Mouse (Mus musculus) right cerebral cortex, adult 2 months (tissue): ENCODE measurements around the gene Gaa.
A peak's percentile ranks its signal among the peaks of the same experiment; 100 is the strongest.
"Not testable (repeated sequence)": the region's sequence is repeated elsewhere in the genome, so short reads cannot be mapped to it uniquely, and the experiment has no call there.

ENCODE experiments used
- DNase-seq, 2 experiments: peaks; one replicate each; pipeline ENCODE4 v3.0.0; 2021 to 2022; ENCODE audit warnings: low spot score in 2 of 2

Gaa gene

DNA sequence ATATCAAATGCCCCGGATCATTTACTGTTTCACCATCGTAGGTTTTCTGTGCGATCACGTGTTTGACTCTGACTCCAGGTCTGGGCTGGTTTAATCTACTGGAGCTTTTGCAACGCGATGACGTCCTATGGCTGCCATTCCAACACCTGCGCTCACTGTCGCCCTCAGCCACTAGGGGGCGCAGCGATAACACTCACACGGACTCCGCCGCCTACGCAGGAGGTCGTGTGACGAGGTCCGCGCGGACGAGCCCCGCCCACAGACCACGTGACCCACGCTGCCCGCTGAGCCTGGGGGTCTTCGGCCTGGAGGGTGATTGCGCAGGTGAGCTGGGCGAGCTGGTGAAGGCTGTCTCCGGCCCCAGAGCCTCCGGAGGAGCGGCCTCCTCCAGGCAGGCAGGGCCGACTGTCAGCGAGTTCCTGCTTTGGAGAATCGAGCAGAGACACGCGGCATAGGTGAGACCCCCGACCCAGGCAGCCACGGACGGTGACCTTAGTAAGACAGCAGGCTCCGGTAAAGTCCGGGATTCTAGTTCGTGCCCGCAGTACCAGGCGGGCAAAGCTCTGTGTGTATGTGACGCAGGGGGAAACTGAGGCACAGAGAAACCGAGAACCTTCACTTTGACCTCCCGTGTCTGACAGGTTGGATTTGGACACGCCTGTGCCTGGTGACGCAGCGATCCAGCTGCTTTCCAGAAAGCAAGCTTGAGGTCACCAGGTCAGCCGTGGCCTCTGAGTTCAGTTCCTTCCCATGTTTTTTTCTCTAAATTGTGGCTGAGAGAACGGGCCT is at the start of gene Gaa:
TSS of gene Gaa (plus strand) at position 120 of the 789 bp plus-strand sequence.
- DNase-seq: peak; percentile 98 to 99

GRCm38 (mm10) chr11:119219816-119220465 is 47.7 kb upstream of the Gaa start:
- peak; percentile 58 to 72 for DNase-seq

DNA sequence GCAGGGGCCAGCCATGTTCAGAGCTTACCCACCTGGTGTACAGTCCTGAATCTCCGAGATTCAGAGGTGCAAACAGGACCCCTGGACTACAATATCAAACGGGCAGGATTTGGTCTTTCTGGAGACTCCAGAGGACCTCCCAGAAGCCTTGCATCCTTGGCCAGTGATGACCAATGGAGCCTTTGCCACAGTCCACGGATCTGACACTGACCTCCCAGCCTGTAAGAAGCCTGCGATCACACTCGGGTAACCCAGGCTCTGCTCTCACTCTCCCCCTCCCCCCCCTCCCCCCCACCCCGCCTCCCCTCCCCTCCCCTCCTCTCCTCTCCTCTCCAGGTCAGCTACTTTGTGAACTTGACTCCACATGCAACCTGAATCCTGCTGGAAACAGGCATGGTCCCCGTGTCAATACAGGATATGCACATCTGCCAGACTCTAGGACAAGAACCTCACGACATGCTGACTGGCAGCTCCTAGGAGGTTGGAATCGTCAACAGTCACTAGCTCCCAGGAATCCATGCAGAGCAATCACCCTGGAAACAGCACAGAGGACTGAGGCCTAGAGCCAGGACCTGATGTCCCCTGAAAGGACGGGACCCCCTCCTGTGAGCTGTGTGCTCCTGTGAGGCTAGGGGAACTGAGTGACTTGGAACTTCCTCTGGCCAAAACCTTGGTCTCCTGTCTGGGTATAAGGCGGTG is 45.7 kb upstream of the Gaa start:
- no peak for DNase-seq

GRCm38 (mm10) chr11:119223124-119223890 is 44.4 kb upstream of the Gaa start:
- no peak for DNase-seq

DNA sequence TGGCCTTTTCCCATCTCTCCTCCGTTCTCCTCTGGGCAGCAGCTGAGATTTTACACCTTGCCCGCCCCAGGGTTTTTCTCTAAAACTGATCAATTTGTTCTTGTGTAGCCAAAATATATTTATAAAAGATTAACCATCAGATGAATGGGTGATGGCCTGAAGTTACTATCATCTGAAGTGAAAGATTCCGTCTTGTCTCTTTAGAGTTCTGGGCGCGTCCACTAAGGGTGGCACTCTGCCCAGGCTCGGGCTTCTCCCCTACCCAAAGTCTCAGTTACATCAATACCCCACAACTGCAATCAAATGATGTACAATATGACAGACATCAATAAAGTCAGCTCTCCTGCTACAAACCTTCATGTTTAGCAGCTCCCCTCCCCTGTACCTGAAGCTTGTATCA is 42.8 kb upstream of the Gaa start:
- DNase-seq: no peak

GRCm38 (mm10) chr11:119225634-119226033 is 42.1 kb upstream of the Gaa start:
- no peak for DNase-seq

GRCm38 (mm10) chr11:119227591-119227990 is 40.1 kb upstream of the Gaa start:
- no peak for DNase-seq

DNA sequence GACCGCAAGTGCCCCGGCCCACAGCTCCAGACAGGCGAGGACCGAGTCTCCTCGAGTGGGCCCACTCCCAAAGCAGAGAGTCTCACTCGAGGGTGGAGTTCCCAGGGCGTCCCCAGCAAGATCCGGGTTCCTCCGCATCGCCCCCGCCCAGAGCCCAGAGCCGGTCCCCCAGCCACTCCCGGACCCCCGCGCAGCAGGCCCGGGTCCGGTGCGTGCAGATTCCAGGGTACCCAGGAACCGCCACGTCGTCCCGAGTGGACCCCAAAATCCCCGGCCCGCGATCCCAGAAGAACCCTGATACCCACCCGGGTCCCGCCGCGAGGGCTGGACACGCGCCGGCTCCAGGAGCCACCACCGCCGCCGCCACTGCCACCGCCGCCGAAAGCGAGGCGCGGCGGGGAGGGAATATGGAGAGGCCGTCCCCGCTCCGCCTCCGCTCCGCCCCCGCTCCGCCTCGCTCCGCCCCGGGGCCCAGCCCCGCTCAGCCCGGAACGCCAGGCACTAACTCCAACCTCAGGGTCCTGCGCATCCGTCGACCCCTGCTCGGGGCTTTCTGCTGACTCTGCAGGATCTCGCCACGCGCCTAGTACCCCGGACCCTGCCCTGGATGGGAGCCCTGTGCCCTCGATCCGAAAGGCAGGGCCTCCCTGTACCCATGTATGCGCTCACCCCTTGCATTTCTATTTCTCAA is 39.5 kb upstream of the Gaa start, which contains the start of the genes Tbc1d16 and Ccdc40:
TSS of gene Tbc1d16 (minus strand) at position 409 of the 691 bp plus-strand sequence.
TSS of gene Ccdc40 (plus strand) at position 482 of the 691 bp plus-strand sequence.
- DNase-seq: peak in 1 of 2 experiments; percentile 52

DNA sequence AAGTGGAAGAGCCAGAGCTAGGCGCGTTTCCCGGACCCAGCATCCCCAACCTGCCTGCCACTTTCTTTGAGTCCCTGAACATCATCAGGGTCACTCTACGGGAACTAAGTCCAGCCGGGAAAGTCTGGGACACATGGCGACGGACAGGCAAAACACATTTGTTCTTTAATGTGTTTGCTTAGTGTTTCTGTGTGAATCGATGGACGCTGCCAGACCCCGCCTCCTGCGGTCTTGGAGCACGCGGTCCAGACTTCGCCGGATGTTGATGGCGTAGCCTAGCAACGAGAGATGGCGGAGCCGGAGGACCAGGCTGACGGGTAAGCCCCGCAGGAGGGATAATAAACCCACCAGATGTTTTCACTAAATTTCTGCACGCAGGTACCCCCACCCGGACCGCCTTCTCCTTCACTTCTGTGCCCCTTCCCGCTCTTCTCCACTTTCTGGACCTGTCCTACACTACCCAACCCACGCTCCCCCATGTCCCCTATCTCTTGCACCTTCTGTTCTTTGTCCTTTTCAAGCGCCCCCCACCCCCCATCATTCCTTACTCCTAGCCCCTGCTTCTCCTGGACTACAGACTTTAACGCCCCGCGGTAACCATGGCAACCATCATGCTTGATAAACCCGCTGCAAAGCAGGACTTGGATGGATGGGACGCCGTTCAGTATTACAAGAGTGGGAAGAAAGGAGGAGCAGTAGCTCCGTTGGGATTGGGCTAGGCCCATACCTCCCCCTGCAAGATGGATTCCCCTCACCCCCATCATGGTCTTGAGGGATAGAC is 38.7 kb upstream of the Gaa start:
- peak; percentile 68 to 79 for DNase-seq

- DNase-seq: no peak
These were observed 32.9 kb upstream of the Gaa start for GRCm38 (mm10) chr11:119234770-119235169.

DNA sequence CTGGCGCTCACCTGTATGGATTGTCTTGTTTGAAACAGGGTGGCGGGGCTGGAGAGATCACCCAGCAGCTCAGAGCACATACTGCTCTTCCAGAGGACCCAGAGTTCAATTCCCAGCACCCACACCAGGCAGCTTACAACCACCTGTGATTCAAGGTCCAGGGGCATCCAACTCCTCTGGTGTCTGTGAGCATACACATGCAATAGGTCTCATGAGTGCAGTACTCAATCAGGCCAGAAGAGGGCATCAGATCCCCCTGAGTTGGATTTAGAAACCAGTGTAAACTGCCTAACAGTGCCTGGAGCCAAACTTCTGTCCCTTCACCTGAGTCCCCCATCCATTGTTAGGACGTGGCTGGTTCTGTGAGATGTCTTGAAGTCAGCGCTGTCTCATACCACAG is 32.1 kb upstream of the Gaa start:
- DNase-seq: peak; percentile 35 to 45

DNA sequence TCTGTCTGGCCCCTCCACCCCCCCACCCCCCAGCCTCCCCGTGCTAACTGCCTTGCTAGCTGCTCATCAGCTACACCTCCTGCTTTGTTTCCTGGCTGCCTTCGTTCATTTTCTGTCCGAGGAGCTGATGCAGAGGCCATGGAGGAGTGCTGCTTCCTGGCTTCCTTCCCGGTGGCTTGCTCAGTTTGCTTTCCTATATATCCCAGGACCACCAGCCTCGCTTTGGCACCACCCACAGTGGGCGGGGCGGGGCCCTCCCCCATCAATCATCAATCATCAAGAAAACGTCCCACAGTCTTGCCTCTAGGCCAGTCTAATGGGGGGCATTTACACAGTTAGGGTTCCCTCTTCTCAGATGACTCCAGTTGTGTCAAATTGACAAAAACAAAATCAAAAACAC is 31.3 kb upstream of the Gaa start:
- no peak for DNase-seq

- DNase-seq: no peak
These were observed 30.7 kb upstream of the Gaa start for GRCm38 (mm10) chr11:119237007-119237406.

GRCm38 (mm10) chr11:119237568-119238304 is 30.0 kb upstream of the Gaa start:
- no peak for DNase-seq

GRCm38 (mm10) chr11:119238305-119238721 is 29.4 kb upstream of the Gaa start:
- no peak for DNase-seq

DNA sequence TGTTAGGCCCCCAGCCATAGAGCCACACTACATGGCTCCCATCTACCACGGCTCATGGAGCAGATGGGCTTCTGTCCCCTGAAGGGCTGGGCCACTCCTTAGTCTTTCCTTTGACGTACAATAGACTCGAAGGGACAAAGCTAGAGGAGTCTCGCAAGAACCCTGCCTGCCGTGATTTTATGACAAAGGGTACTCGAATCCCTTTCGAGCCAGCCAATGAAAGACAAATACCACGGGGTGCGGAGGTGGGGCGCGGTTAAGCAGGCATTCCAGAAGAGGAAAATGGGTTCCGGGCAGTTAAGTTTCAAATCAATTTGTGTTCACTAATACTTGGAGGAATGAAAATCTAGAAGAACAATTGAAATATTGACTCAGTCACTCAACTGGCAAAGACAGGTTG is 28.2 kb upstream of the Gaa start:
- no peak for DNase-seq

DNA sequence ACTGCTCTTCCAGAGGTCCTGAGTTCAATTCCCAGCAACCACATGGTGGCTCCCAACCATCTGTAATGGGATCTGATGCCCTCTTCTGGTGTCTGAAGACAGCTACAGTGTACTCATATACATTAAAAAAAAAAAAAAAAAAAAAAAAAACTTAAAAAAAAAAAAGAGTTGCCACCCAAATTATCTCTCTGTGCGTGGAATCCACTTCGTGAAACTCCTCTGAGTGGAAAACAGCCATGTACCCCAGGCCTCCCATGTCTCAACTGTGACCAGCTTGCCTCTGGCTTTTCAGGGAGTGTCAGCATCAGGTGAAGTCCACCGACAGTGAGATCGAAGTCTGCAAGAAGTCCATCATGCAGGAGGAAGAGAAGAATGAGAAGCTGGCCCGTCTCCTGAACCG is 22.1 kb upstream of the Gaa start:
- DNase-seq: not testable (repeated sequence)

GRCm38 (mm10) chr11:119249011-119249410 is 18.7 kb upstream of the Gaa start:
- peak; percentile 42 to 48 for DNase-seq

DNA sequence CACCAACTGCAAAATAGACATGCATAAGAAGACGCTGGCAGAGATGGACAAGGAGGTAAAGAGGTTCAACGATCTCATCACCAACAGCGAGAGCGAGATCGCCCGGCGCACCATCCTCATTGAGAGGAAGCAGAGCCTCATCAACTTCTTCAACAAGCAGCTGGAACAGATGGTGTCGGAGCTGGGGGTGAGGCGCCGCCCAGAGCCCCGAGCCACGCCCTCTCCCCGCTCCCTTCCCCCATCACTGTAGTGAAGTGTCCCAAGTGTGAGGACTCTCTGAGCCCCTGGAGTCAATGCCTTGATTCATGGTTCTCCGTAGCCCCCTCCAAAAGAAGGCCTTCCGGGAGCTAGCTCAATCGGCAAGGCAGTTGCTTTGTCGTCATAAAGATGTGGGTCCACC is 16.7 kb upstream of the Gaa start:
- no peak for DNase-seq
